Mouse (Mus musculus) lung, postnatal 25 days (tissue): ENCODE measurements around the gene Cactin.

ENCODE experiments used
- DNase-seq: peaks from one replicate; pipeline ENCODE4 v3.0.0; 2022; ENCODE audit warnings: low spot score

Gene Cactin

DNA sequence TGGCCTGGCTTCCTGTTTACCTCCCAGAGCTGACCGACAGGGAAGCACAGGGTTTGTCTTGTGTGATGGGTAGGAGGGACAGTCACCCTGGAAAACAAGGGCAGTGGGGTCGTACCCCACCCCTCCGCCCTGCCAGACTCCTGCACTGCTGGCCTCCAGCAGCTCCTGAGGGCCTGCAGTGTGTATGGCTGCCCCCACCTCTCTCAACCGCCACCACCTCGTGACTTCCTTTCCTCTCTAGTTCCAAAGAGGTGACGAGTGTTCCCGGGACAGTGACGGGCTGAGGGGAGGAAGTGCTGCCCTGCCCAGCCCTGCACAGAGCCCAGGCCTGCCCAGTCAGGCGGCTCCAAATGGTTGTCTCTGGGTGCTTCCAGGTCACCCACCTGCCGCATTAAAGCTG, 23.1 kb upstream of the Cactin start:
- peak; percentile 87 for DNase-seq

DNA sequence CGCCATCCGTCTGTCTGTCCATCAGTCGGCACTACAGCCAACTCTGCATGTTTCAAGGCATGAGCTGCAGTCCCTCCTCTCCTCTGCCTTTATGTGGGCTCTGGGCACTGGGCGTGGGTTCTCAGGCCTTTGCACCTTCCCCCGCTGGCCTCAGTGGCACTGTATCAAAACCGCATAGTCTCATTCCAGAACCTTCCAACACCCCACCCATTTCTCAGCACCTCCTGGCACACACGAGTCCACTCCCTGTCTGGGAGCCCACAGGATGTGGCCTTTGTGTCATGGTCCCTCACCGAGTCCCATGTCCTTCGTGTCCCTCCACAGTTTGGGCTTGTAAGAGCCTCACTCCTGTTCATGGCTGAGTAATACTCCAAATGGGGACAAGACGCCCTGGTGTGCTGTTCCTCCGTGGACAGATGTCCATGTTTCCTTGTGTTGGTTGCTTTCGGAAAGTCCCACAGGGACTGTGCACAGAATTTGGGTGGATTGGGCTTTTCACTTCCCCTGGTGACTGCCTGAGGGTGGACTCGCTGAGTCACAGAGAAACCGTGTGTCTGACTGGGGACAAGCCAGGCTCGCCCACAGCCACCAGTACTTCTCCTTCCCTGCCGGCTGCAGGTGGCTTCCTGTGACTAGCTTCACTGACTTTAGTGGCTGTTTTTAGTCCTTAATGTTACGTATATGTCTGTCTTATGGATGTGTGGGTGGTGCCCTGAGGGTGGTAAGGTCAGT, 22.4 kb upstream of the Cactin start:
- peak; percentile 62 for DNase-seq

DNA sequence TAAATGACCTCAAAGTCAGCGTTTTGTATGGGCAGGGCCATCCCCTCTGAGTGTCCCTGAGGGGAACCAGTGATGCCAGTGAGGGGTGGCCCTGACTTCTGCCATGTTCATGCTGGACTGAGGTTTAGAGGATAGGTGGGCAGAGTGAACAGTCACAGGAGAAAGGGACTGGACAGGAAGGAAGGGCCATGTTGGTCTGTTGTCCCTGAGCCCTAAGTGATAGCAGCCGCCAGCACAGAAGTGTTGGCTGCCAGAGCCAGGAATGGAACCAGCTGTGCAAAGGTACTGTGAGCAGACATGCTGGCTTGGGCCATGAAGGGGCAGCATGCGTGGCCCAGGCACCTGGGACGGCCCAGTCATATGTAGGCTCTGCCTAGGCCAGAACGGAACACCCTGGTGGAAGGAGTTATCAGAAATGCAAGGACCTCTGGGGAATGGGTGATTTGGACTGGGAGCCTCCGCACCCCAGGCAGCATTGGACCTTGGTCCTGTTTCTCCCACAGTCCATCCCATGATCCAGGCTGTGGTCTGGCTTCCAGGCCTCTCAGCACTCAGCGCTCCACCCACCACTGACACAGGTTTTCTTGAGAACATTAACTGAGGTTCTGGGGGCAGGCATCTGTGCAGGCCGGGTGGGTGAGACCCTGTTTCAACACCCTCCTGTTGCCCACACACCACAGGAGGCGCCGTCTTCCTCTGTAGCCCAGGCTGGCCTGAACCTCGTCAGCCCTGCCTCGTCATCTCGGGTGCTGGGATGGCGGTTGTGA, 21.1 kb upstream of the Cactin start:
- no peak for DNase-seq

DNA sequence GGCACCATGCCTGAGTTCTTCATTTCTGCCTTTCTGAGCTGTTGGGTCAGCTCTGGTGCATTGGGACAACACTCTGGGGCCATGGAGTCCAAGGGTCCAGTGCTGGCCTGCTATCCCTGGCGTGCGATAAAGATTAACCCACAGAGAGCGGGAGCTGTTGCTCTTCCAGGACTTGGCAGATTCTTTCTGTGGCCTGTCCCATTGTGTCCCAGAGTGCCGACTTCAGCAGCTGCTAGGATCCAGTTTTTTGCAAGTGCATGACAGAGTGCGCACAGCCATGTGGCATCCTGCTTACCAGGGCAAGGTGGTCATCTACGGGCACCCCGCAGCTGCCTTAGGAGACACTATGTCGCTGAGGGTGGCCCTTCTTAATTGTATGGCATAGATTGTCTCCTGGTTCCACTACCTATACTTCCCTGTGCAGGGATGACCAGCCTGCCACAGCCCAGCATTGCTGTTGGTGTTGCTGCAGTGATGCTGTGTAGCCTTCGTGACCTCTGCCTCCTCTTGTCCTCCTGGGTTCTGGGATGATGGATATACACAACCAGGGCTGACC, 20.5 kb upstream of the Cactin start:
- DNase-seq = no peak

DNA sequence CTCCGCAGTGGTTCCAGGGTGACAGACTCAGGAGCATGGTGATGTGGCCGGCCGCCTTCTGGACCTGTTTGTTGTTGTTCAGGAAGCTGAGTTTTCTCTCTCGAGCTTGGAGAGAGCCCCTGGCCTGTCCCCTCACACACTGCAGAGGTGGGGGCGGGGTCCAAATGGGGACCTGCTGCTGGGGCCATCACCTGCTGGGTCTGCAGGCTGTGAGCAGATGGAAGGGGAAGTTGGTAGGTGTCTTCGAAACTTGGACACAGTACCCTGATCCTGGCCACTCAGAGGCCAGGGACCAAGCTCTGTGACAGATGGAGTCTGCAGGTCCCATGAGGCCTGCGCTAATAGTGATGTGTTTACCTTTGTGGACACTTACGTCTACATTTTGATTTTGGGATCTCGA, 19.6 kb upstream of the Cactin start:
- no peak for DNase-seq

DNA sequence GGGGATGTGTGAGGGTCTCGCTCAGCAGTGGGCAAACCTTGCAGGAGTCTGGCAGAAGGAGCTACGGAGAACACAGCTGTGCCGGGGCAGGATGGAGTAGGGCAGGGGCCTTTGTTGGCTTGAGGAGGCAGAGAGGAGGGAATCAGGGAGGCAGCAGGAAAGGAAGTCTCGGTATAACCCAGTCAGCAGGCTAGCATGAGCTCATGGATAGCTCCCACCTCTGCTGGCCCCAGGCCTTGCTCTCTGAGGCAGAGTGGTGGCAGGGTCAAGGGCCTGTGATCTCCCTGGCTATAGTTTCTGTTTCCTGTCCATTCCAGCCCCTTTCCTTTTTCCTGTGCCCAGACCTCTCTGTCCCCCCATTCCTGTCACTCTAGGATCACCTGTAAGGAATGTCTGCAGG, 18.6 kb upstream of the Cactin start:
- DNase-seq = no peak

DNA sequence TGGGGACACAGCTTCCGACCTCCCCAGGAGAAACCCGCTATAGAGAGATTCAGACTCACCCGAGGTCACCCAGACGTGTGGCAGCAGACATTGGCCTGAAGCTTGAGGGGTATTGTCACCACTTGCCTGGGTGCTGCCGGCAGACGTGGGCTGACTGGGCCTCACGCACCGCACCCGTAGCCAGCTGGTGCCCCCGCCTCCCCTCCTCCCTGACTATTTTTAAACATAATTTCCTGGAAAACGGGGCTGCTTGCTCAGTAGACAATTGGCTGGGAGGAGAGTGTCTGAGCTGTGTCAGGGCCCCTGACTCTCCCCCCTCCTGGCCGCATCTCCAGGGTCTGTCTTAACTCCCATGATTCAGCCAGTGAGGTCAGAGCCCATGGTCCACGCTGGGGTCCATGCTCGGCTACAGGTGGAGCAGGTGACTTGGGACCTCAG, 18.1 kb upstream of the Cactin start:
- DNase-seq = no peak

DNA sequence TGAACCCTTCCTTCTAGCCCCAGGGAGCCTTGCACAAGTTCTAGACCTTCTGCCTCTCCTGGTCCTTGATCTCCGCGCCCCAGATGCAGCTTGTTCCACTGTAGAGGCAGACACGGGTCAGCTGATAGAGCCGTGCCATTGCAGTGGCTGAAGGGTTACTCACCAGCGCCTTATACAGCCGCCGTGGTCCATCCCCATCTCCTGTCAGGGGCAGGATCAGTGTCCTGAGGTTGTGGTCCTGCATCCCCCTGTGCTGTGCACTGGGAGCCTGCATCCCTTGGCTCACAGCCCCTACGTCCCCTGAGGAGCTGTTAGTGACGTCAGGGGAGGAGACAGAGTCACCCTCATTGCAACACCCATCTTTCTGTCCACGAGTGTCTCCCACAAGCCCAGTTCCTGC, 17.6 kb upstream of the Cactin start:
- no peak for DNase-seq

DNA sequence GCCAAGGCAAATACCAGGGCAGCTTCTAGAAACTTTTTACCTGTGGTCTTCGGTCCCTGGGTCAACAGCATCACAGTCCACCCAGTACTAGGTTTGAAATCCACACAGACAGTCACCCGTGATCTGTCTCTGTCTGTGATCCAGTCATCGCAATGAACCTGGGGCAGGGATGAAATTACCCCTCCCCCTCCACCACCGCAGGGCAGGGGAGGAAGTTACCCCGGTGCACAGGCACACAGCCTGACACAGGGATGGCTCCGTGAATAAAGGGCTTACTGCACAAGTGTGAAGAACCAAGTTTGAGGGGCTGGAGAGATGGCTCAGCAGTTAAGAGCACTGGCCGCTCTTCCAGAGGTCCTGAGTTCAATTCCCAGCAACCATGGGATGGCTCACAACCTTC, 17.1 kb upstream of the Cactin start:
- DNase-seq = no peak

DNA sequence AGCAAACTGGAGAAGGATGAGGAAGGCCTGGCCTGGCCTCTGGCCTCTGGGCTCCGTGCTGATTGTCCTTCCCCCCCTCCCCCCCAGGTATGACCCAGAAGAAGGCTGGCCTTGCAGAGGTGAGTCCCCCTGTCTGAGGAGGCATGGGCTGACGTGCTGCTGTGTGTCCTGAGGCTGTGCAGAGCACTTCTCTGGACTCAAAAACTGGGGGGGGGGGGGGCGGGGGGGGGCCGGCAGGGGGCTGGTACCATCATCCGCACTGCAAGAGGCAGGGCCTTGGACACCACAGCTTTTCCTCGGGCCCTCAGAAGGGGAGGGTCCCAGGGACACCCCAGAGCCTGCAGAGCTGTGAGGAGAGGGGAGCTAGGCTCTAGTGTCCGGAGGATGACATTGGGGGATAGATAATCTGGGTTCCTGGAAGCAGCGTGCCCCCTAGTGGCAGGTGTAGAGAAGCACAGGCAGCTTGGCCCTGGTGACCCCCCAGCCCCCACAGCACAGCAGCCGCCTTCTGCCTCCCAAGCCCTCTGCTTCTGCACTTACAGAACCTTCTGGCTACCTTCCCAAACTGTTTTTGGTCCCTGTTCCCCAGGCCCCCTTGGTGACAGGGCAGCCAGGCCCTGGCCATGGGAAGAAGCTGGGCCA, 16.2 kb upstream of the Cactin start:
- DNase-seq = peak; percentile 53

DNA sequence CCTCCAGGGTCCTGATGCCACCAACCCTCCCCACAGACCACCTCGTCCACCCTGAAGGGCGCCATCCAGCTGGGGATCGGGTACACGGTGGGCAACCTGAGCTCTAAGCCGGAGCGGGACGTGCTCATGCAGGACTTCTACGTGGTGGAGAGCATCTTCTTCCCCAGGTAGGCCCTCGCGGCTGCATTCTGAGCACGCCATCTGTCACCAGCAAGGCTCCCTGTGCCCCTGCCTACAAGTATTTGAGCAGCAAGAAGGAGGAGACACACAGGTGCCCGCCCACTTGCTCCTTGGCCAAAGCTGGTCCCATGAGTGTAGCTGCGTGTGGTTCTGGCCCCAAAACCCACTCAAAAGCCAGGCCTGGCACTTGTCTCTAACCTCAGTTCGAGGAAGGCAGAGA, 15.2 kb upstream of the Cactin start:
- no peak for DNase-seq

DNA sequence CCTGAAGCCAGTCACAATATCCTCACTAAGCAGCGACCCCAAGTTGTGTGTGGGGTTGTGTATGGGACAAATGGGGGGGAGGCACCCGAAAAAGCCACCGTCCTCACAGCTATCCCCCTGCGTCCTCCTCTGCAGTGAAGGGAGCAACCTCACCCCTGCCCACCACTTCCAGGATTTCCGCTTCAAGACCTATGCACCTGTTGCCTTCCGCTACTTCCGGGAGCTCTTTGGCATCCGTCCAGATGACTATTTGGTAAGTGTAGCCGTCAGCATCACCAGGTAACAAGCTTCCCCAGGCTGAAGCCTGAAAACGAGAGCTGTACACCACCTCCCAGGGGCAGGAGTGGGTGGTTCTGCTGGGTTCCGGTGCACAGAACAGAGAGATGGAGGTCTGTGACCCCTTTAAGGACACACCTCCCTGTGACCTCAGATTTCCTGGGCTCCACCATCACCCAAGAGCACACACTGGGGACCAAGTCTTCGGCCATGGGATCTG, 14.7 kb upstream of the Cactin start:
- DNase-seq = no peak

DNA sequence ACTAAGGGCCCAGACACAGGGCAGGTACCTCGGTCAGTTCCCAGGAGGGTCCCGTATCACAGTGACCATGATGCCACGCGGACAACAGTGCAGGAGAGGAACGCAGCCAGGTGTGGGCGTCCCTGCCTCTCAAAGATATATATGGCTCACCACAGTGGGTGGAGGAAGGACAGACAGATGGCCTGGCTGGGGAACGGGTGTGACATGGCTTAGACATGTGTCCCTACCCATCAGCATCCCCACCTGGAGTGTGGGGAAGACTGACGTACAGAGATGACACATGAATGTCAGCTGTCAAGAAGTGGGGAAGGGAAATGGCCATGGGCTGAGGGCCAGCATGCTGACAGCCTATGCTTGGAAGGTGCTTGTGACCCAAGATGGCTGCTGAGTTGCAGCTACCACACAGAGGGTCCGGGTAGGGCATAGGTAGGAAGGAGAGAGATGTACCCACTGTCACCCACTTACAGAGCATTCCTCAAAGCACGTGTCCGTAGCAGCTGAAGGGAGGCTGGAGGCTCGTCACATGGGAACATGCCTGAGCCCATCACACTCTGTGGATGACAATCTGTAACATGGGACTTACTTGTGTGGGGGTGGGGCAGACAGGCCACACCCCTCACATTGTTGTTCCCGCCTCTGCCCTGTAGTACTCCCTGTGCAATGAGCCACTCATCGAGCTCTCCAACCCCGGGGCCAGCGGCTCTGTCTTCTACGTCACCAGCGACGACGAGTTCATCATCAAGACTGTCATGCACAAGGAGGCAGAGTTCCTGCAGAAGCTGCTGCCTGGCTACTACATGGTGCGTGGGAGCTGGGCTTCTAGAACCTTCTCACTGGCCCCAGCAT, 13.8 kb upstream of the Cactin start:
- DNase-seq = no peak

DNA sequence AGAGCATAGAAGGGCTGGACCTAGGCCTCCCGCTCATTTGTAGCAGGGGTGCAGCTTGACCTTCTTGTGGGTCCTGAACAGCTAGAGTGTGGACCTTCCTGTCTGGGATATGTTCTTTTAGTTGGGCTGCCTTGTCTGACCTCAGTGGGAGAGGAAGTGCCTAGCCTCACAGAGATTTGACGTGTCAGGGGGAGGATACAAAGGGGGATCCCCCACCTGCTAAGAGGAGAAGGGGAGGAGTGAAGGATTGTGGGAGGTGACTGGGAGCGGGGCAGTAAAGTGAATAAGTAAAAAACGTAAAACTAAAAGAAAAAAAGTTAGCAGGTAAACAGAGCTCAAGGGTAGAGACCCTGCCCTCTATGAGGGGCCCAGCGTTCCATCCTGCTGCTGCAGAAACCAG, 11.3 kb upstream of the Cactin start:
- DNase-seq = no peak

DNA sequence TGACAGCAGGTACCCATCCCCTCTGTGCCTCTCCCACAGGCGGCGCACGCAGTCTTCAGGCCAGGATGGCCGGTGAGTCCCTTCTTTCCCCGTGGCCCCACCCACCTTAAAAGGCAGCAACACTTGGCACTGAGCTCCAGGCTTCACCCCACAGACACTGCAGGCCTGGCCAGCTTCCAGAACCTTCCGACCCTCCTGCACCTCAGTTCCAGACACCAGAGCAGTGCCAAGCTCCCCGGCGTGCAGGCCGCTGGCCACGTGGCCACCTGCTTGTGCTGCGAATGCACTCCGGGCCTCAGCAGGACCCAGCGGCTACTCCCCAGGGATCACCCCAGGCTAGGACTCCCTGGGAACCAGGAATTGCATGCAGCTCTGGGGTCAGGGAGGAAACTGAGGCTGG, 7.3 kb upstream of the Cactin start:
- no peak for DNase-seq

DNA sequence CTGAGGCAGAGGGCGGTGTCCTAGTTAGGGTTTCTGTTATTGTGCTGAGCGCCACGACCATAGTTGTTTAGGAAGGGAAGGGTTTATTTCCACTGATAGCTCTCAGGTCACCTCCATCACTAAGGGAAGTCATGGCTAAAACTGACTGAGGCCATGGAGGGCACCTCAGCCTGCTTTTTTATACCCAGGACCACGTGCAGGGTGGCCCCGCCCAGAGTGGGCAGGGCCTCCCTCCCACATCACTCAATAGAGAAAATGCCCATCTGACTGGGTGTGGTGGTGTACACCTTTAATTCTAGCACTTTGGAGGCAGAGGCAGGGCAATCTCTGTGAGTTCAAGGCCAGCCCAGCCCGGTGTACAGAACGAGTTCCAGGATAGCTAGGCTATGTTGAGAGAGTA, 6.7 kb upstream of the Cactin start:
- no peak for DNase-seq

DNA sequence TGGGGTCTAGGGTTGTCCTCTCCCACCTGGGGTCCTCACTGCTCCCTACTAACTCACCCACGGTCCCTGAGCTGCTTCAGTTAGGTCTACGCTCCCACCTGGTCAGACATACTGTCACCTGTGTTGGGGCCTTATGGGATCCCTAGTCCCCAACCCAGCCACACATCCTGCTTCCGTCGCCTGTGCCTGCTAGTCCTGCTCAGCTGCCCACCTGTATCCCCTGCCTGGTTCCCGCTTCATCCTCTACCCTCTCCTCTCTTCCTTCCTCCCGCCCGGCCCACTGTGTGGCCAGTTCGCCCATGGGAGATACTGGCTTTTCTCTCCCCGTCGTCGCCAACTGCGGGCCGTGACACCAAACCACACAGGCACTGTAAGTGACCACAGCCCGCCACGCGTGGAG, 5.3 kb upstream of the Cactin start:
- DNase-seq = no peak

DNA sequence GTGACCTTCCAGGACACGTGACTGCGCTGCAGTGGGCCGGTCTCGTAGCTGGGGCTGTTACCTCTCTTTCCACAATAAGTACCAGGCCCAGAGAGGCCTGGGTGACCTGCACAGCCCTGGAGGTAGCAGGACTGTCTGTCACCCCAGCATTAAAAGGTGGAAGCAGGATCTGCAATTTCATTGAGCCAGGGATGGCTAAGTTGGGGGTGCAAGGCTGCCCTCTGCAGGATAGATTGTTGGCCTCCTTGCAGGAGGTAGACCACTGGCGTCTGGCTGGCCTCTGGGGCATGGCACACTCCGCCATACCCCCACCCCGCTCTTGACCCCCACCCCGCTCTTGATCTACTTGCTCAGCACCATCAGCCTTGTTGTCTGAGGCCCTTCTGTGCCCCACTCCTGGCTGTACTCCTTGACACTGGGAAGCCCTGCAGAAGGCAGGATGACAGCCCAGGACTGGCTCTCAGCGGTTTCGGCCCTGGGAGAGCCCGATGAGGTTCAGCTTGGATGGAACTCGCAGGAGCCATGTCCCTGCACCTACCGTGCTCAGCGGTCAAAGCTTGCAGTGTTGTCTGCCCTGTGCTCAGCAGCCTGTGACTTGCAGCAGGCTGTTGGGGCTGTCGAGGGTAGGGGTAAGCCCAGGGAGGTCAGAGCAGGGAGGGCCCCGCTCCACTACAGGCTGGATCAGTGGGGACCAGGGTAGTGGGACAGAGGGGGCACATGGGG, 4.4 kb upstream of the Cactin start:
- DNase-seq = no peak

DNA sequence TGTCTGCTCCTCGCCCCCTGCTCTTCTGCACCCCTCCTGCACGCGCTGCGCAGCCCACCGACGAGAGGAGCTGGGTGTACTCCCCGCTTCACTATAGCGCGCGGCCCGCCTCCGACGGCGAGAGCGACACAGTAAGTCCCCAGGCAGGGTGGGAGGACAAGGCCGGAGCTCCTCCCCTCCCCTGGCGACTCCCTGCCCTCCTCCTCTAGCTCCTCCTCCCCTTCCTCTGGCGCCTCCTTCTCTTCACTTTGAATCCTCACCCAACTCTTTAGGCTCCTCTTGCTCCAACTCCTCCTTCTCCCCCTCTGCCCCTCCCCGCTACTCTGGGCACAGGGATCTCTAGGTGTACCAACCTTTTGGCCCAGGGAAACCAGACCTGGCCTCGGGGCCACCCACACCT, 3.6 kb upstream of the Cactin start:
- DNase-seq = peak; percentile 81

DNA sequence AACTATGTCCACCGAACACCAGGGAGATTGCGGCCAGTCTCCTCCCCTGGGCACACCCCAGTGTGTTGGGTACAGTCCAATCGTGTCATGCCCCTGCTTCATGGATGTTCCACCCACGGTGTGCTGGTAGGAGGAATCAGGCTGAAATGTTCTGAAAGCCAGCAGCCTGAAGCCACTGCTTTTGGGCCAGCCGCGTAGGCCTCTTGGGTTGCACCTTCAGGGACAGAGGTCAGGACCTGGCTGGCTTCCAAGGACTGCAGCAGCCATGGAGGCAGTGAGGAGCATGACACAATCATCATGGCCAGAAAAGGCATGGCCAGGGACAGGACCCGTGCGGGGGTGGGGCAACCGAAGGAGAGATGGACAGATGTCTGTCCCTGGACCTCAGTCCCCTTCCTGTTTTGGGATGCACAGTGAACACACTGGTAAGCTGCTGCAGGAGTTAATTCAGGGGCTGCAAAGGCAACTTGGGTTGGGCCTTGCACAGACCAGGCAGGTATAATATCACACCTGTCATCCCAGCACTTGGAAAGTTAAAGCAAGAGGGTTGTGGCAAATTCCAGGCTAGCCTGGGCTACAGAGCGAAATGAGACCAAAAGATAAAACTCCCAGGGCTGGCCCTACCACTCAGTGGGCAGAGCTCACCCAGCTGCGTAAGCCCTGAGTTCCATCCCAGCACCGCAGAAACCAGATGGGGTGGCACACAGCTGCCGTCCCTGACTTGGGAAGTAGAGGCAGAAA, 2.1 kb upstream of the Cactin start:
- peak; percentile 57 for DNase-seq

DNA sequence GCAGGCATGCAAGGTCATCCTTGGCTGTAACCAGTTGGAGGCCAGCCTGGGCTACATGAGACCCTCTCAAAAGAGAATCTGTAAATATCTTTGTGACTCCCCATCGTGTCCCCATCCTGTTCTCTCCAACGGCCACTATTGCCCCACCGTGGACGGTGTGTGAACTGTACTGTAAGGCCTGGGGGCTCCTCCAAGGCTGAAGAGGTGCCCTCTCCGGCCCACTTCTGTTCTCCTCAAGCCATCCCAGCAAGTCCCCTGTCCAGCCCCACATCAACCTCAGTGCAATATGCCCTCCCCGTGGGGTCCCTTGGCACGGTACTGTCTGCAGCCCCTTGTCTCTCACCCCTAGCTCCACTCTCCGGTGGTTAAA, 1.6 kb upstream of the Cactin start:
- no peak for DNase-seq
